Mouse (Mus musculus) stomach, embryonic 16.5 days (tissue): ENCODE data around the gene Ltbp1. TPM values are rescaled to one million over a fixed set of nuclear protein-coding genes. Genes with fewer than 3 reads are reported as not detected.

Experiments
- ATAC-seq: fragments of 200-750 bp; cut with Nextera tagmentation; 2 replicates; pipeline ENCODE4 v1.8.0; 2017; ENCODE audit warnings: moderate number of reproducible peaks, moderate TSS enrichment; ENCODE audit not compliant: insufficient read depth, low FRiP score
- H3K27ac ChIP-seq: fragments of 300-500 bp; sonication (generic); 2 replicates; pipeline ENCODE4 v1.5.1; 2014; ENCODE audit warnings: low read length
- H3K27me3 ChIP-seq: fragments of 300-500 bp; sonication (generic); 2 replicates; pipeline ENCODE4 v1.6.1; 2014; ENCODE audit warnings: low read length, control low read depth, mixed read lengths; ENCODE audit not compliant: control insufficient read depth, insufficient read depth
- H3K36me3 ChIP-seq: fragments of 300-500 bp; sonication (generic); 2 replicates; pipeline ENCODE4 v1.6.1; 2014; ENCODE audit warnings: low read length; ENCODE audit not compliant: control insufficient read depth, insufficient read depth
- H3K4me1 ChIP-seq: fragments of 300-500 bp; sonication (generic); 2 replicates; pipeline ENCODE4 v1.6.1; 2014; ENCODE audit warnings: low read length, control low read depth, mixed read lengths; ENCODE audit not compliant: control insufficient read depth, insufficient read depth
- H3K4me2 ChIP-seq: fragments of 300-500 bp; sonication (generic); 2 replicates; pipeline ENCODE4 v1.6.1; 2014; ENCODE audit warnings: low read depth, low read length, mixed read lengths
- H3K4me3 ChIP-seq: fragments of 300-500 bp; sonication (generic); replicated peaks from 2 replicates; pipeline ENCODE4 v1.5.1; 2014; ENCODE audit warnings: mild to moderate bottlenecking, low read length
- H3K9ac ChIP-seq: fragments of 300-500 bp; sonication (generic); 2 replicates; pipeline ENCODE4 v1.6.1; 2014; ENCODE audit warnings: low read length
- H3K9me3 ChIP-seq: fragments of 300-500 bp; sonication (generic); replicated peaks from 2 replicates; pipeline ENCODE4 v1.6.1; 2016; ENCODE audit warnings: low read length, control low read depth; ENCODE audit not compliant: control insufficient read depth
- WGBS: fragments of 180-500 bp; shearing (Covaris S2); extraction: QIAGEN DNeasy Blood & Tissue Kit; methylation state at CpG from one replicate; pipeline ENCODE4 v1.1.7; 2014; 5-methylcytosine and 5-hydroxymethylcytosine counted together
- polyA plus RNA-seq: library from polyadenylated mRNA; unstranded; fragments of >200 nt; fragmentation: Nextera tagmentation; extraction: Ambion mirVana; gene quantifications from 2 replicates; pipeline ENCODE4 v1.2.1, GENCODE M21; 2015

Gene Ltbp1
- polyA plus RNA-seq, 1 experiment from 2014 or later: 30.1 TPM

GRCm38 (mm10) chr17:75067314-75067713 is 61.9 kb downstream of the Ltbp1 start:
- H3K4me2 ChIP-seq: no peak overlapping the region

GRCm38 (mm10) chr17:75069232-75069631 is 63.9 kb downstream of the Ltbp1 start:
- peaks cover 24% of the 10 kb centered on the region for H3K4me1 ChIP-seq
- no peak overlapping the region for H3K4me2 ChIP-seq
- WGBS: 72% methylated on average over 5 of the region's 5 CpGs
- H3K27ac ChIP-seq: no peak overlapping the region
- H3K9me3 ChIP-seq: no peaks in the 10 kb centered on the region
- H3K27me3 ChIP-seq: no peaks in the 10 kb centered on the region
- H3K4me3 ChIP-seq: no peak overlapping the region
- no peak for ATAC-seq
- H3K9ac ChIP-seq: no peak overlapping the region
- no peaks in the 10 kb centered on the region for H3K36me3 ChIP-seq

More at GRCm38 (mm10) chr17:75067314-75067713, 61.9 kb downstream of the Ltbp1 start:
- ATAC-seq: no peak
- Histone ChIP-seq H3K4me1 (0 out of 2 replicates have a peak, but pooled peaks cover 13% of the 10 kb centered on the region), H3K9me3 (no peaks in the 10 kb centered on the region), H3K27me3 (no peaks in the 10 kb centered on the region), H3K9ac (no peak overlapping the region), H3K4me3 (no peak overlapping the region), H3K36me3 (no peaks in the 10 kb centered on the region), H3K27ac (no peak overlapping the region)
- 38% methylated on average over 8 of the region's 8 CpGs for WGBS

GRCm38 (mm10) chr17:75071174-75071573 is 65.8 kb downstream of the Ltbp1 start:
- no peaks in the 10 kb centered on the region for H3K27me3 ChIP-seq
- peak; percentile 61 for ATAC-seq
- no peak overlapping the region for H3K9ac ChIP-seq
- no peak overlapping the region for H3K4me3 ChIP-seq
- no peak overlapping the region; the same call in 1 of the 2 replicates for H3K27ac ChIP-seq
- no peaks in the 10 kb centered on the region for H3K36me3 ChIP-seq
- H3K9me3 ChIP-seq: no peaks in the 10 kb centered on the region
- 25% methylated on average over 2 of the region's 2 CpGs for WGBS
- H3K4me1 ChIP-seq: peaks cover 24% of the 10 kb centered on the region
- no peak overlapping the region for H3K4me2 ChIP-seq

GRCm38 (mm10) chr17:75071749-75072148 is 66.4 kb downstream of the Ltbp1 start:
- Histone ChIP-seq H3K27ac (no peak overlapping the region; the same call in 1 of the 2 replicates), H3K4me1 (peaks cover 22% of the 10 kb centered on the region), H3K4me3 (no peak overlapping the region), H3K4me2 (no peak overlapping the region), H3K27me3 (no peaks in the 10 kb centered on the region), H3K9me3 (no peaks in the 10 kb centered on the region), H3K36me3 (no peaks in the 10 kb centered on the region), H3K9ac (no peak overlapping the region)
- no peak for ATAC-seq
- 60% methylated on average over 2 of the region's 2 CpGs for WGBS

- H3K27ac ChIP-seq: peak overlapping the region; percentile 38
- no peaks in the 10 kb centered on the region for H3K27me3 ChIP-seq
- no peaks in the 10 kb centered on the region for H3K9me3 ChIP-seq
- no peaks in the 10 kb centered on the region for H3K36me3 ChIP-seq
- 20% methylated on average over 8 of the region's 8 CpGs for WGBS
- H3K4me1 ChIP-seq: peaks cover 22% of the 10 kb centered on the region
- no peak; the same call in 1 of the 2 replicates for ATAC-seq
- H3K9ac ChIP-seq: no peak overlapping the region
- no peak overlapping the region for H3K4me2 ChIP-seq
- H3K4me3 ChIP-seq: no peak overlapping the region
Measured at GRCm38 (mm10) chr17:75073887-75074286, 68.5 kb downstream of the Ltbp1 start.

- Histone ChIP-seq H3K4me2 (no peak overlapping the region), H3K27ac (peak overlapping the region; percentile 38; the same call in 1 of the 2 replicates), H3K4me1 (peaks cover 22% of the 10 kb centered on the region), H3K9me3 (no peaks in the 10 kb centered on the region), H3K27me3 (no peaks in the 10 kb centered on the region), H3K9ac (no peak overlapping the region; the same call in 1 of the 2 replicates), H3K4me3 (no peak overlapping the region), H3K36me3 (no peaks in the 10 kb centered on the region)
- 67% methylated on average over 19 of the region's 19 CpGs for WGBS
- no peak for ATAC-seq
Measured at GRCm38 (mm10) chr17:75074978-75075699, 69.8 kb downstream of the Ltbp1 start.

GRCm38 (mm10) chr17:75081401-75081800 is 76.0 kb downstream of the Ltbp1 start:
- Histone ChIP-seq H3K27ac (no peak overlapping the region), H3K4me1 (no peaks in the 10 kb centered on the region), H3K9me3 (no peaks in the 10 kb centered on the region), H3K9ac (no peak overlapping the region), H3K4me3 (no peak overlapping the region), H3K4me2 (no peak overlapping the region), H3K36me3 (no peaks in the 10 kb centered on the region), H3K27me3 (no peaks in the 10 kb centered on the region)
- 56% methylated on average over 2 of the region's 2 CpGs for WGBS
- no peak for ATAC-seq

GRCm38 (mm10) chr17:75082449-75082848 is 77.1 kb downstream of the Ltbp1 start:
- Histone ChIP-seq H3K4me3 (no peak overlapping the region), H3K27me3 (no peaks in the 10 kb centered on the region), H3K27ac (no peak overlapping the region), H3K9ac (no peak overlapping the region), H3K4me1 (peaks cover 5% of the 10 kb centered on the region; the same call in 1 of the 2 replicates), H3K9me3 (no peaks in the 10 kb centered on the region), H3K4me2 (no peak overlapping the region), H3K36me3 (no peaks in the 10 kb centered on the region)
- no peak for ATAC-seq

- no peaks in the 10 kb centered on the region for H3K27me3 ChIP-seq
- 29% methylated on average over 10 of the region's 10 CpGs for WGBS
- H3K27ac ChIP-seq: peak overlapping the region; percentile 12; the same call in 1 of the 2 replicates
- no peaks in the 10 kb centered on the region for H3K36me3 ChIP-seq
- 0 out of 2 replicates have a peak overlapping the region, but pooled peaks have one; percentile 40 for H3K9ac ChIP-seq
- H3K4me2 ChIP-seq: no peak overlapping the region
- H3K4me3 ChIP-seq: no peak overlapping the region
- H3K9me3 ChIP-seq: no peaks in the 10 kb centered on the region
- peaks cover 7% of the 10 kb centered on the region for H3K4me1 ChIP-seq
- peak; percentile 74; the same call in 1 of the 2 replicates for ATAC-seq
Measured at GRCm38 (mm10) chr17:75087296-75087941, 82.1 kb downstream of the Ltbp1 start.
